Mouse (Mus musculus) heart, postnatal 0 days (tissue): ENCODE results near the gene Slc47a2.

Source experiments
- CTCF ChIP-seq: IDR thresholded peaks from 2 replicates; pipeline ENCODE4 v1.5.1; 2016; ENCODE audit warnings: antibody characterized with exemption, control low read depth, low read depth
- EP300 ChIP-seq: IDR thresholded peaks from 2 replicates; pipeline ENCODE4 v1.6.1; 2016; ENCODE audit warnings: antibody characterized with exemption, low read depth

DNA sequence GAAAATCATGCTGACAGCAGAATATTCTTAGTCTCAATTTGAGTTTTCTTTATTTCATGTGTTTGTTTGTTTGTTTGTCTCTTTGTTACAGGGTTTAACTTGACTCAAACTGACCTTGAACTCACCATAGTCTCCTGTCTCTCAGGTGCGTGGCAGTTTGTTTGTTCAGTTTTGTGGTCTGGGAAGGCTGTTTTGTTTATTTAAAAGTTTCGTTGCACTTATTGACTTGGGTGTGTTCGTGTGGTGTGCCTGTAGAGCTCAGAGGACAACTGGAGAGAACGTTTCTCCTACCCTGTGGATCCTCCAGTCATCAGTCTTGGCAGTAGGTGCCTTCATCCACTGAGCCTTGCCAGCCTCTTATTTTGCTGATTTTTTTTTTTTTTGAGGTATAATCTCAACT lies 46.3 kb upstream of the Slc47a2 start:
- TF ChIP-seq EP300 (no peak), CTCF (no peak)
